Mouse (Mus musculus): ENCODE data around the gene Twist2. TPM values are rescaled to one million over a fixed set of nuclear protein-coding genes. Genes with fewer than 3 reads are reported as not detected.

Twist2 gene
- polyA plus RNA-seq, 1 experiment from 2014 or later = 12.9 TPM

GRCm38 (mm10) chr1:91893598-91893997, 92.3 kb downstream of the Twist2 start:
- no peaks in the 10 kb centered on the region for H3K4me1 ChIP-seq (ENCODE audit: insufficient read depth)
- no peak overlapping the region for H3K27ac ChIP-seq (ENCODE audit: low read depth)
- 89% methylated on average over 11 of the region's 11 CpGs for WGBS
- DNase-seq (no peak), ATAC-seq (ENCODE audit: insufficient read depth) (no peak)
- H3K27me3 ChIP-seq (ENCODE audit: insufficient read depth, low read length) = no peaks in the 10 kb centered on the region
- no peak overlapping the region for H3K4me2 ChIP-seq
- H3K36me3 ChIP-seq (ENCODE audit: insufficient read depth) = no peaks in the 10 kb centered on the region
- TF ChIP-seq CTCF (IDR thresholded peaks at IDR 0.05; ENCODE audit: low read depth) = no peak
- H3K4me3 ChIP-seq (ENCODE audit: low read depth, low read length) = no peak overlapping the region
- H3K9me3 ChIP-seq (ENCODE audit: low read depth, low read length) = no peaks in the 10 kb centered on the region
- H3K9ac ChIP-seq = no peak overlapping the region

- H3K4me2 ChIP-seq = no peak overlapping the region
- no peaks in the 10 kb centered on the region for H3K36me3 ChIP-seq (ENCODE audit: insufficient read depth)
- ATAC-seq (ENCODE audit: insufficient read depth) (no peak), DNase-seq (no peak)
- H3K9ac ChIP-seq = no peak overlapping the region
- H3K27me3 ChIP-seq (ENCODE audit: insufficient read depth, low read length) = no peaks in the 10 kb centered on the region
- H3K4me3 ChIP-seq (ENCODE audit: low read depth, low read length) = no peak overlapping the region
- no peak for TF ChIP-seq CTCF (IDR thresholded peaks at IDR 0.05; ENCODE audit: low read depth)
- H3K4me1 ChIP-seq (ENCODE audit: insufficient read depth) = no peaks in the 10 kb centered on the region
- H3K27ac ChIP-seq (ENCODE audit: low read depth) = no peak overlapping the region
- H3K9me3 ChIP-seq (ENCODE audit: low read depth, low read length) = no peaks in the 10 kb centered on the region
- 86% methylated on average over 5 of the region's 5 CpGs for WGBS
Measured at GRCm38 (mm10) chr1:91894286-91894685, 93.0 kb downstream of the Twist2 start.

GRCm38 (mm10) chr1:91897078-91897477, 95.8 kb downstream of the Twist2 start:
- H3K9ac ChIP-seq = no peak overlapping the region
- no peaks in the 10 kb centered on the region for H3K36me3 ChIP-seq (ENCODE audit: insufficient read depth)
- H3K9me3 ChIP-seq (ENCODE audit: low read depth, low read length) = no peaks in the 10 kb centered on the region
- no peak overlapping the region for H3K4me3 ChIP-seq (ENCODE audit: low read depth, low read length)
- H3K27me3 ChIP-seq (ENCODE audit: insufficient read depth, low read length) = no peaks in the 10 kb centered on the region
- TF ChIP-seq CTCF (IDR thresholded peaks at IDR 0.05; ENCODE audit: low read depth) = peak; percentile 53
- no peaks in the 10 kb centered on the region for H3K4me1 ChIP-seq (ENCODE audit: insufficient read depth)
- no peak for ATAC-seq (ENCODE audit: insufficient read depth)
- no peak overlapping the region for H3K4me2 ChIP-seq
- no peak overlapping the region for H3K27ac ChIP-seq (ENCODE audit: low read depth)
- 82% methylated on average over 2 of the region's 2 CpGs for WGBS
- DNase-seq = no peak
